Mouse (Mus musculus) C2C12 (cell line): ENCODE measurements around the gene Kctd2.

ENCODE experiments used
- CEBPB ChIP-seq: IDR thresholded peaks from one replicate; pipeline ENCODE4 v1.6.1; 2011; ENCODE audit warnings: low read depth, mild to moderate bottlenecking, control low read depth, moderate library complexity
- CTCF ChIP-seq: IDR thresholded peaks from one replicate; pipeline ENCODE4 v1.5.1; 2011; ENCODE audit not compliant: control insufficient read depth, insufficient read depth, insufficient read length
- MAX ChIP-seq: IDR thresholded peaks from one replicate; pipeline ENCODE4 v1.6.1; 2011; ENCODE audit warnings: mild to moderate bottlenecking, control low read depth
- MYOD1 ChIP-seq: IDR thresholded peaks from one replicate; pipeline ENCODE4 v1.6.1; 2011; ENCODE audit warnings: low read depth; ENCODE audit not compliant: control insufficient read depth, insufficient read length
- MYOG ChIP-seq: IDR thresholded peaks from one replicate; pipeline ENCODE4 v1.6.1; 2011; ENCODE audit not compliant: control insufficient read depth, insufficient read length; ENCODE audit errors: extremely low read depth
- USF1 ChIP-seq: IDR thresholded peaks from one replicate; pipeline ENCODE4 v1.6.1; 2011; ENCODE audit warnings: low read depth, mild to moderate bottlenecking, control low read depth, moderate library complexity

DNA sequence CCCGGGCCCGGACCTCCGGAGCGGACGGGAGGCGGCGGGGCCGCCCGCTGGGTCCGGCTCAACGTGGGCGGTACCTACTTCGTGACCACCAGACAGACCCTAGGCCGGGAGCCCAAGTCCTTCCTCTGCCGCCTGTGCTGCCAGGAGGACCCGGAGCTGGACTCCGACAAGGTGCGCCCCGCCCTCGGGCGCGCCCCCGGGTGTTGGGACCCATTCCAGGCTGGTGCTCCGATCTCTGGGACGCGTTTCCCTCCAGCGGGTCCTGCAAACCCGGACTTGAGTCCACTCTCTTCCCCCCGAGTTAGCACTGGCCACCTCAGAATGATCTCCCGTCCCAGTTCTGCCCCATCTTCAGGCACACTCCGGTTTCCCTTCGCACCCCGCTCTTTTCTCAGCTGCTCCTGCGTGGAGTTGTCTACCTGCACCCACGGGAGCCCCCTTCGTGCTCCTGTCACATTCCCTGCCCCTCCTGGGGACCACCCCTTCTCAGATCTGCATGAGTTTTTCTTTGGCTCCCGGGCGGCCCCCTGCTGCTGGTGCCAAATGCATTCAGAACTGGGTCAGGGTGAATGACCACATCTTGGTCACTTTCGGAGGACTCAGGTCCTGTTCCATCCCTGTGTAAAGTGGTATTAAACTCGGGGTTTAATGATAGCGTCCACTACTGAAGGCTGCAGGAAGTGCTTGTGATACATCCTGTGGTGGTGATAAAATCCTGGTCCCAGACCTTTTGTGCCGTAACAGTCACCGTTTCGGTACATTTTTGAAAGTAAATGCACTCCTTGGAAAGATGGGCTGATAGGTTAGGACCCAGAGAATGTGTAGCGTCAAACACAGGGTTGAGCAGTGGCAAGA, 635 bp downstream of the Kctd2 start:
- TF ChIP-seq CTCF (no peak), CEBPB (no peak), MYOG (no peak), USF1 (no peak), MAX (no peak), MYOD1 (no peak)
